Mouse (Mus musculus) forebrain, embryonic 11.5 days (tissue): ENCODE results near the gene Thsd4. TPM values are rescaled to one million over a fixed set of nuclear protein-coding genes. Genes with fewer than 3 reads are reported as not detected.

ENCODE experiments used
- ATAC-seq: fragments of 200-750 bp; cut with Nextera tagmentation; replicated peaks from 2 replicates; pipeline ENCODE4 v1.8.0; 2017; ENCODE audit warnings: moderate TSS enrichment; ENCODE audit not compliant: low FRiP score
- DNase-seq: peaks from one replicate; pipeline ENCODE4 v3.0.0-alpha.2; 2017; ENCODE audit warnings: low spot score
- H3K27ac ChIP-seq: fragments of 300-500 bp; sonication (generic); 2 replicates; pipeline ENCODE4 v1.5.1; 2014; ENCODE audit warnings: low read depth, low read length
- H3K27me3 ChIP-seq: fragments of 300-500 bp; sonication (generic); 2 replicates; pipeline ENCODE4 v1.6.1; 2014; ENCODE audit warnings: mild to moderate bottlenecking, low read length, mixed read lengths; ENCODE audit not compliant: control insufficient read depth, insufficient read depth
- H3K36me3 ChIP-seq: fragments of 300-500 bp; sonication (generic); 2 replicates; pipeline ENCODE4 v1.6.1; 2014; ENCODE audit warnings: mild to moderate bottlenecking, low read length, moderate library complexity, mixed read lengths; ENCODE audit not compliant: control insufficient read depth, insufficient read depth
- H3K4me1 ChIP-seq: fragments of 300-500 bp; sonication (generic); replicated peaks from 2 replicates; pipeline ENCODE4 v1.6.1; 2014; ENCODE audit warnings: low read length, mixed read lengths; ENCODE audit not compliant: control insufficient read depth, insufficient read depth
- H3K4me2 ChIP-seq: fragments of 300-500 bp; sonication (generic); 2 replicates; pipeline ENCODE4 v1.6.1; 2014; ENCODE audit warnings: low read depth, mild to moderate bottlenecking, low read length, moderate library complexity, mixed read lengths; ENCODE audit not compliant: severe bottlenecking
- H3K4me3 ChIP-seq: fragments of 300-500 bp; sonication (generic); 2 replicates; pipeline ENCODE4 v1.5.1; 2014; ENCODE audit warnings: low read depth, low read length
- H3K9ac ChIP-seq: fragments of 300-500 bp; sonication (generic); 2 replicates; pipeline ENCODE4 v1.6.1; 2014; ENCODE audit warnings: low read length
- H3K9me3 ChIP-seq: fragments of 300-500 bp; sonication (generic); 2 replicates; pipeline ENCODE4 v1.6.1; 2016; ENCODE audit warnings: low read length, mixed read lengths; ENCODE audit not compliant: control insufficient read depth
- WGBS: fragments of 180-500 bp; shearing (Covaris S2); extraction: QIAGEN DNeasy Blood & Tissue Kit; methylation state at CpG from one replicate; pipeline ENCODE4 v1.1.7; 2014; 5-methylcytosine and 5-hydroxymethylcytosine counted together
- polyA plus RNA-seq: library from polyadenylated mRNA; unstranded; fragments of >200 nt; fragmentation: Nextera tagmentation; extraction: Ambion mirVana; gene quantifications from 2 replicates; pipeline ENCODE4 v1.2.1, GENCODE M21; 2014

The Thsd4 gene
- polyA plus RNA-seq, 1 experiment from 2014 or later = 4.6 TPM

GRCm38 (mm10) chr9:60527051-60527450, 5.2 kb upstream of the Thsd4 start:
- no peaks in the 10 kb centered on the region for H3K9me3 ChIP-seq
- H3K4me2 ChIP-seq = no peak overlapping the region
- no peaks in the 10 kb centered on the region; the same call in 1 of the 2 replicates for H3K4me1 ChIP-seq
- no peak overlapping the region for H3K27ac ChIP-seq
- H3K36me3 ChIP-seq = no peaks in the 10 kb centered on the region
- DNase-seq (no peak), ATAC-seq (no peak)
- no peaks in the 10 kb centered on the region for H3K27me3 ChIP-seq
- no peak overlapping the region for H3K9ac ChIP-seq
- WGBS = 80% methylated on average over 5 of the region's 5 CpGs
- H3K4me3 ChIP-seq = no peak overlapping the region

DNA sequence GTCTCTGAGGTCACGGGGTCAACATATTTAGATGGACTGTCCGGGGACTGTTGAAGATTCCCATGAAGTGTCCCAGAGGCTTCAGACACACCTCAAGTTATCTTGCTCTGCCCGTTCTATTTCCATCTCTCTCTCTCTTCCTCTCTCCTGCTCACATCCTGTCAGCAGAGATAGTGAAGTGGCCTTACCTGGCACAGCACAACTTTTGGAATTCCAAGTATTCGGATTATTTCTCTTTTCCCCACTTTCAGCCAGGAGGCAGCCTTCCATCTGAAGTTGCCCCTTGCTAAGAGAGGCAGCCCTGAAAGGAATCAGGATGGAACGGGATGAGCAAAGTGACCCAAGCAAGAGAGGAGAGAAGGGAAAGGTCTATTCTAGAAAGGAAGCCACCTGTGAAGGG, 4.3 kb upstream of the Thsd4 start:
- peaks cover 2% of the 10 kb centered on the region for H3K27me3 ChIP-seq
- 80% methylated on average over 5 of the region's 5 CpGs for WGBS
- no peak overlapping the region for H3K9ac ChIP-seq
- ATAC-seq (no peak), DNase-seq (no peak)
- no peak overlapping the region for H3K4me2 ChIP-seq
- H3K4me1 ChIP-seq = peaks cover 2% of the 10 kb centered on the region; the same call in 1 of the 2 replicates
- no peaks in the 10 kb centered on the region for H3K9me3 ChIP-seq
- no peaks in the 10 kb centered on the region for H3K36me3 ChIP-seq
- no peak overlapping the region for H3K27ac ChIP-seq
- no peak overlapping the region for H3K4me3 ChIP-seq

- peak overlapping the region; percentile 63 for H3K9ac ChIP-seq
- no peaks in the 10 kb centered on the region for H3K36me3 ChIP-seq
- H3K27me3 ChIP-seq = peaks cover 11% of the 10 kb centered on the region
- ATAC-seq (no peak), DNase-seq (no peak)
- H3K4me3 ChIP-seq = peak overlapping the region; percentile 57
- no peak overlapping the region for H3K27ac ChIP-seq
- H3K4me2 ChIP-seq = peak overlapping the region; percentile 82; the same call in 1 of the 2 replicates
- H3K9me3 ChIP-seq = no peaks in the 10 kb centered on the region
- WGBS = 39% methylated on average over 5 of the region's 5 CpGs
- H3K4me1 ChIP-seq = peaks cover 8% of the 10 kb centered on the region; the same call in 1 of the 2 replicates
Observed at GRCm38 (mm10) chr9:60521143-60521542, 703 bp downstream of the Thsd4 start.

- 23% methylated on average over 3 of the region's 3 CpGs for WGBS
- ATAC-seq = no peak
- DNase-seq = no peak
- no peaks in the 10 kb centered on the region for H3K36me3 ChIP-seq
- peaks cover 8% of the 10 kb centered on the region; the same call in 1 of the 2 replicates for H3K4me1 ChIP-seq
- peaks cover 11% of the 10 kb centered on the region for H3K27me3 ChIP-seq
- H3K4me3 ChIP-seq = no peak overlapping the region
- no peak overlapping the region for H3K9ac ChIP-seq
- no peaks in the 10 kb centered on the region for H3K9me3 ChIP-seq
- H3K4me2 ChIP-seq = no peak overlapping the region
- H3K27ac ChIP-seq = no peak overlapping the region
Observed at GRCm38 (mm10) chr9:60519601-60520000, 2.2 kb downstream of the Thsd4 start.

GRCm38 (mm10) chr9:60518216-60518615, 3.6 kb downstream of the Thsd4 start:
- H3K4me1 ChIP-seq = peaks cover 10% of the 10 kb centered on the region; the same call in 1 of the 2 replicates
- no peak overlapping the region for H3K4me2 ChIP-seq
- WGBS = 20% methylated on average over 3 of the region's 3 CpGs
- DNase-seq = no peak
- ATAC-seq = no peak
- peaks cover 11% of the 10 kb centered on the region for H3K27me3 ChIP-seq
- H3K36me3 ChIP-seq = no peaks in the 10 kb centered on the region
- H3K9ac ChIP-seq = no peak overlapping the region
- H3K9me3 ChIP-seq = no peaks in the 10 kb centered on the region
- no peak overlapping the region for H3K27ac ChIP-seq
- no peak overlapping the region for H3K4me3 ChIP-seq

DNA sequence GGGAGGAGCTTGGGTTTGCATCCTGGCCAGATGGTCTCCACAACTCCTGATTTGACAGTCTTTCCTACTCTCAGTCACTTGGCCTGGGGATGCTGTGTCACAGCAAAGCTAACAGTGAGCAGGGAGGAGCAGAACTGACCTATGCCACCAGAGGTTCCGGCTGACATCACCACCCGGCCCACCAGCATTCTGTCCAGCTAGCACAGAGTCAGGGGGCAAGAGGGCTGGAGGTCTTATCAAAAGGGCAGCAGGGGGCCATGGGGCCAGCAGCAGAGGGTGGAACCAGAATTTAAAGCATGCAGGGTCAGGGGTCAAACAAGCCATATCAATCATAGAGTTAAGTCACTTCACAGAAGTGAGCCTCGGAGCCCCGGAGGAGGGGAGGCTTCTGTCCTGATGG, 4.7 kb downstream of the Thsd4 start:
- no peak for DNase-seq
- WGBS = 17% methylated on average over 4 of the region's 4 CpGs
- Histone ChIP-seq H3K27me3 (peaks cover 11% of the 10 kb centered on the region), H3K27ac (no peak overlapping the region), H3K9ac (no peak overlapping the region), H3K9me3 (no peaks in the 10 kb centered on the region), H3K36me3 (no peaks in the 10 kb centered on the region), H3K4me1 (peaks cover 10% of the 10 kb centered on the region; the same call in 1 of the 2 replicates), H3K4me3 (no peak overlapping the region), H3K4me2 (0 out of 2 replicates have a peak overlapping the region, but pooled peaks have one; percentile 2)
- no peak for ATAC-seq

- Histone ChIP-seq H3K9ac (no peak overlapping the region), H3K27ac (no peak overlapping the region), H3K4me2 (no peak overlapping the region), H3K4me3 (no peak overlapping the region), H3K27me3 (peaks cover 11% of the 10 kb centered on the region), H3K9me3 (no peaks in the 10 kb centered on the region), H3K4me1 (peaks cover 9% of the 10 kb centered on the region; the same call in 1 of the 2 replicates), H3K36me3 (no peaks in the 10 kb centered on the region)
- ATAC-seq (no peak), DNase-seq (no peak)
- 87% methylated on average over 4 of the region's 4 CpGs for WGBS
Observed at GRCm38 (mm10) chr9:60516379-60516778, 5.5 kb downstream of the Thsd4 start.

DNA sequence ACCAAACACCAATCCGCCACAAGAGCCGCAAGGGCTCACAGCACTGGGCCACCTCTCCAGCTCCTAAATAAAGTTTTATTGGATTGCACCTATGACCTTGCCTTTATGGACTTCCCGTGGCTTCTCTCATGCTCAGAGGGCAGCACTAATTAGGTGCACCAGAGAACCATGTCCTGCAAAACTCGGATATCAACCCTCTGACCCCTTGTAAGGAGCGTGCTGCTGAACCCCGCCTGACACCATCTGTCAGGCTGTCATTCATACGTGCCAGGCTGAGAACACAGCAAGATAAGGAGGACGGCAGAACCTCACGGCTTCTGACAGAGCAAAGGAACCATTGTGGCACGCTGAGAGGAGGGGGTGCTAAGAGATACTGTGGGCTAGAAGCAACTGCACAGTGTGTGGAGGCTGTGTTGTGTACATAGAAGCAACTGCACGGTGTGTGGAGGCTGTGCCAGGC, 8.5 kb downstream of the Thsd4 start:
- 48% methylated on average over 11 of the region's 11 CpGs for whole genome bisulfite sequencing
- Histone ChIP-seq H3K27ac (no peak overlapping the region), H3K9me3 (no peaks in the 10 kb centered on the region), H3K9ac (no peak overlapping the region; the same call in 1 of the 2 replicates), H3K4me1 (0 out of 2 replicates have a peak, but pooled peaks cover 7% of the 10 kb centered on the region), H3K4me2 (no peak overlapping the region), H3K27me3 (no peaks in the 10 kb centered on the region), H3K36me3 (no peaks in the 10 kb centered on the region), H3K4me3 (no peak overlapping the region)
- no peak for ATAC-seq
- no peak for DNase-seq

- Histone ChIP-seq H3K36me3 (no peaks in the 10 kb centered on the region), H3K27ac (no peak overlapping the region), H3K4me2 (no peak overlapping the region), H3K9me3 (no peaks in the 10 kb centered on the region), H3K4me3 (no peak overlapping the region), H3K27me3 (no peaks in the 10 kb centered on the region), H3K4me1 (0 out of 2 replicates have a peak, but pooled peaks cover 4% of the 10 kb centered on the region), H3K9ac (no peak overlapping the region)
- 50% methylated on average over 6 of the region's 6 CpGs for WGBS
- DNase-seq (no peak), ATAC-seq (no peak)
Observed at GRCm38 (mm10) chr9:60510876-60511275, 11.0 kb downstream of the Thsd4 start.
